Mouse (Mus musculus) v-Abl transformed pro-B cells (cell line): ENCODE data around the gene Cnr1.

Experiments
- in situ Hi-C, 2 experiments: fragments of 400-800 bp; cut with MboI; formaldehyde crosslinking; loops; one replicate each; pipeline ENCODE4 v1.15.1; 2025; ENCODE audit not compliant: unreplicated experiment in 2 of 2

Gene Cnr1

DNA sequence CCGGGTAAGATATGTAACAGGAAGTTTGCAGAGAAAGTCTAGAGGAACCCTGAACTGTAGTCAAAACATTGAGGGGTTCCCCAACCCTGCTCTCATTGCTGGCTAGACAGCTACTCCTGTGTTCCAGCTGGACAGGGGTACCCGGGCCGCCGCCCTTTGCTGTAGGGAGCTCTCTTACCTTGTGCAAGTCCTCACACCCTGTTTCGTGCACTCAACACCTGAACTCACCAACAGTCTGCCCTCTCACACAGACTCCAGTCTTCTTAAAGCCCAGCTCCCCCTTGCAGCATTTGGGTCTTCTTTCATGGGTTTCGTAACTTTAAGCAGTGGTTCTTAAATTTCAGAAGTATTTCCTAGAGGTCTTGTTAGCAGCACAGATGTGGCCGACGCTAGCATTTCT, 7.0 kb downstream of the Cnr1 start:
- in situ Hi-C loops: no loop called here

DNA sequence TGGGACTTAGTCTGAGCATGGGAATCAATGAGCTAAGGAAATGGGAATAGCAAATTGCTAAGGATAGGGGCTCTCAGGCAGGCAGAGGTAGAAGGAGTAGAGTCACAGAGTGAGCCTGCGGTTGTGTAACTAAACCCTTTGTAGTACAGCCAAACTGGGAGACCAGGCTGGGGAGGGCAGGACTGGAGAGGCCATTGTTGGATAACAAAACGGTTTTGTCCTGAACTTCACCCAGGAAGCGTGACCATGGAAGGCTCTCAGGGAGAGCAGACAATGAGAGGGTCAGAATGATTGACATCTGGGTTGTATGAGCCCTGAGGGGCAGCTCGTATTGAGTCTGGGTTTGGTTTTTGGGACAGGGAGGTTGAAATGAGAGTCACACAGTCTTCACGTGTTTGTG, 17.2 kb downstream of the Cnr1 start:
- in situ Hi-C loops: no loop called here

DNA sequence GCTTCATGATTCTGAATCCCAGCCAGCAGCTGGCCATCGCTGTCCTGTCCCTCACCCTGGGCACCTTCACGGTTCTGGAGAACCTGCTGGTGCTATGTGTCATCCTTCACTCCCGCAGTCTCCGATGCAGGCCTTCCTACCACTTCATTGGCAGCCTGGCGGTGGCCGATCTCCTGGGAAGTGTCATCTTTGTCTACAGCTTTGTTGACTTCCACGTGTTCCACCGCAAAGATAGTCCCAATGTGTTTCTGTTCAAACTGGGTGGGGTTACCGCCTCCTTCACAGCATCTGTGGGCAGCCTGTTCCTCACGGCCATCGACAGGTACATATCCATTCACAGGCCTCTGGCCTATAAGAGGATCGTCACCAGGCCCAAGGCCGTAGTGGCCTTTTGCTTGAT, 19.5 kb downstream of the Cnr1 start:
- in situ Hi-C loops: no loop called here

DNA sequence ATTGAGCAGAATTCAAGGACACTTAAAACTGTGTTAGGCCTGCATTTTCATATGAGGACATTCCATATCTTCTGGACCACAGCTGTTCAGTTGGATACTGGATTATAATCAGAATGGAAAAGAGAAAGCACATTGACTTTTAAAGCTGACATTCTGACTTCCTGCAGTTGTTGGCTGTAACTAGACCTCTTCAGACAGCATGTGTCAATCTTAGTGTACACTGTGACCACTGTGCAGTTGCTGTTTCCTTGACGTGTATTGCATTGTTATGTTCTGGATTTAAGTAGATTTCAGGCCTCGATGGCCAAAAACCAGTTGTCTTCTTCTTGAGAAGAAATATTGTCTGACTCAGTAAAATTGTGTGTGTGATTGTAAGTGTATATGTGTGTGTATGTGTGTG, 21.3 kb downstream of the Cnr1 start:
- in situ Hi-C loops: no loop called here

DNA sequence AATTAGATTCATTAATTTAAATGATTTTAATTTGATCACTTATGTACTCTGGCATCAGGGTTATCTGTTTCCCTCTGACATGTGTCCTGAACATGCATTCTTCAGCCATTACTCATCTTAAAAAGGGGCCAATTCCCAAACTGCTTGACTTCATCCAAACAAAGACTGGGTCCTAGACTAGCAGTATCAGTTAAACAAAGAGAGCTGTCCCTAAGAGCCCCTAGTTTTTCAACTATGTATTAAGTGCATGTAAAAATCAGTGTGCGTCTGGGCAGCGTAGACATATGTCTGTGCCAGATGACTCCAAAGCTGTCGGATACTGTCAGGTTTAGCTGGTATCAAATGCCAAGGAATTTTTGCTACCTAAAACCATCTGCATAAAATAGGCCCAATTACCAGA, 23.2 kb downstream of the Cnr1 start:
- in situ Hi-C loops: no loop called here

DNA sequence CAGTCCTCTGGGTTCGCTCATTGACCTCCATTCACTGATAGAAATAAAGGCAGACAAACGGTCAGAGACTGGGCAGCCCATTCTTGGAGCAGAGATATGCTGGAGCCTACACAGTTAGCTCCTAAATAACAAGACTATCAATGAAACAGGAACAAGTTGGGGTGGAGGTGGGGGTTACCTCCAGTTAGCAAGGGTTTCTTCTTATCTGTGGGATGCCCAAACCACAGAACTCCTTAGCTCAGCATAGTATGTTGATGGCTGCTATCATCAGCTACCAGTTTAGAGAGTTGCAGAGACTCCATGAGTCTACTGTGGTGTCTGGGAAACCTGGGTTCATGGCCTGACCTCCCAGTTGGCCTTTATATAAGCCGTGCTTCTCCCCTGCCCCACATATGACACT, 33.0 kb downstream of the Cnr1 start:
- in situ Hi-C loops: no loop called here

DNA sequence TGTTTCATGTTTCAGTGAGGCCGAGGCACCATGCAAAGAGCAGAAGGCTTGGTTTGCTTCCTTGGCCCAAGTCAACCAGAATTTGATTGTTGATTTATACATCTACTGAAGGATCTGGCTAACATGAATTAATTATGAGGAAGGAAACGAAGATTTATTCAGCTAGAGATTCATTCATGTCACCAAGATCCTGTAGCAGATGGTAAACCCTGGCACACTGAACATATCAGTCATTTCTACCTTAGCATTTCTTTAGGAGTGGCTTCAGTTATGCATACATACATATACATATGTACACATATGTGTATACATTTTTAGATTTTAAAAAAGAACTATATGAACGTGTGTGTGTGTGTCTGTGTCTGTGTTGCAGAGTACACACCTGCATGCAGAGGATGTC, 34.1 kb downstream of the Cnr1 start:
- in situ Hi-C loops: no loop called here

DNA sequence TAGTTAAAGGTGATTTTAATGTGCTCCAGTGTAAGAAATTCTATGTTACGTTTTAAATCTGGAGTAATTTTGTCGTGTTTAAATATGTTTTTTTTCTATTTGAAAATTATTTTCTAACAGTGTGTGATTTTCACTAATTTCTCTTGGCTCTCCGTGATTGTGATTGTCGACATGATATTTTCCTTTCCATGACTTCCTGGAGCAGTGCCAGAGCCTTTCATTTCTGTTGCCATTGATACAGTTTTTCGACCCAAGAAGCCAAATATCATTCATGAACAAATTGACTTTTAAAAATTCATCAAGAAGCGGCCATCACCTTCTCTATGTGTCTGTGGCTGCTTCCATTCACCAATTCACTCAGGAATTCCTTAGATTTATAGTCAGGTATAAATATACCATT, 35.4 kb downstream of the Cnr1 start:
- in situ Hi-C loops: no loop called here

DNA sequence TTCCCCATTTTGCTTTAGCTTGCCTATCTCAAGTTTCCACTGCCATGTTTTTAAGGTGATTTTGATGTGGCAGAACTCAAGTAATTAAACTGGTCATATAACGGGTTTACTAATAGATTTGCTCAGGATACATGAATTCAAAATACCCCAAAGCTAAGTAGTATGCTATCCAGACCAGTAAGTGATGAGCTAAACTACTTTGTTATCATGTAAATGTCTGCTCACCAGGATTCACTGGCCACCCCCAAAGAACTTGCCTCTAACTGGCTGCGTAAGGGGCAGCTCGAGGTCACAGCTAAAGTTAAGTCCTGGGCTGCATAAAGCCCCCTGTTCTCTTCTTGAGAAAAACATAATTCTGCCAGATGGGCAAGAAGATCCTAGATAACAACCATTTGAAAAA, 46.3 kb downstream of the Cnr1 start:
- in situ Hi-C loops: no loop called here

DNA sequence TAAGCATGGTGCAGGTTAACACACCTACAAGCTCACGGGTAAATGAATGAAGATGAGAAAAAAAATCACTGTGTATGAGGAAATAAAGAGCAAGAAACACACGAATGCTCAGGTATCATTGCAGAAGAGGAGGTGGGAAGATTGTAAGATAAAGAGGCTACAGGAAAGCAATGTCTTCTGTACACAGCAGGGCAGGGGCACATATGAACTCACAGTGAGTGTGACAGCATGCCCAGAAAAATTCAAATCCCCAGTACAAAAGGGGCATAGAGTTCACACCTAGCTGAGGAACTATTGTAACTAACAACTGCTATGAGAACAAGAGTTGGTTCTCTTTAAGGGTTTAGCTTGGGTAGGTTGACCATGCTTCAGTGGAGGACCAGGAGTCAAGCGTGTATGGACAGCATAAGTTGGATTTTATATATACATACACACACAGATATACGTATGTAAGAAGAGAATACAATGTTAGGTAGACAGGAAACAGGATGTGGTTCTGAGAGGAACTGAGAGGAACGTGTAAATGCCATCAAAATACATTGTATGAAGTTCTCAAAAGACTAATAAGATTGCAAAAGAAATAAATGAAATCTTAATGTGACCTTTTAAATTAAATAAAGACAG, 64.2 kb downstream of the Cnr1 start:
- in situ Hi-C loops: no loop called here

DNA sequence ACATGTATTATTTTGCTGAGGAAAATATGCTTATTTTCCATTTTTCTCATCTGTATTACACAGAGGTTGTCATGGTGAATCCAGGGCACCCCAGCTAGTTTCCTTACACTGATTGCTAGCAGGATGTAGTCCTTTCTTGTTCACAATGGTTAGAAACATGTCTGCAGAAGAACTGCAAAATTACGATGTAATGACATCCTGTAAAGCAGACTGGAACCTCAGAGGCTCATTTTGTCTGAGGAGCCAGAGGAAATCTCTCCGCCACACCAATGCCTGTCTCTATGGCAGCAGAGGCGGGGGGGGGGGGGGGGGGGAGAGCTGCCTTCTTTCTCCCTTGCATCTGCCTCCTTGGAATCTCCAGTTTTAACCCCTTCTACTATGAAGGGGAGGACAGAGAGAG, 68.3 kb downstream of the Cnr1 start:
- in situ Hi-C loops: no loop called here

DNA sequence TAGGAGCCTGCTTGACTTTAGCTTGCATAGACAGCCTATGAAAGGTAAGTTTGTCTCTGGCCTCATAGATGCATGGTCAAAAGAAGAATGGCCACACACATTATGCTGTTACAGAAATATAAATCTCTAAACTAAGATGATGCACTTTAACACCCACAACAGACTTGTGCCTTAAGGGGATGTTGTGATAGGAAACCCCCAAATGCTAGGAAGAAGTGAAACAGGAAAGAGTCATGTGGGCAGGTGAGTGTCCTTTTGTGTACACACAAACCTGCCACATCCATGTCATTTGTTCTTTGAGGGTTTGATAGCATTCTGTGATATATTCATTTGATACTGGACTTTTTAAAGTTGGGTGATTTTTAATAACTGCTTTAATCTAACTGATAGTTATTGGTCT, 72.0 kb downstream of the Cnr1 start:
- in situ Hi-C loops: no loop called here
